Mouse (Mus musculus) cerebellum, adult 18-20 months (tissue): ENCODE data around the gene Gzma.

ENCODE experiments used
- DNase-seq, 2 experiments: peaks; one replicate each; pipeline ENCODE4 v3.0.0; 2021

Gene Gzma

DNA sequence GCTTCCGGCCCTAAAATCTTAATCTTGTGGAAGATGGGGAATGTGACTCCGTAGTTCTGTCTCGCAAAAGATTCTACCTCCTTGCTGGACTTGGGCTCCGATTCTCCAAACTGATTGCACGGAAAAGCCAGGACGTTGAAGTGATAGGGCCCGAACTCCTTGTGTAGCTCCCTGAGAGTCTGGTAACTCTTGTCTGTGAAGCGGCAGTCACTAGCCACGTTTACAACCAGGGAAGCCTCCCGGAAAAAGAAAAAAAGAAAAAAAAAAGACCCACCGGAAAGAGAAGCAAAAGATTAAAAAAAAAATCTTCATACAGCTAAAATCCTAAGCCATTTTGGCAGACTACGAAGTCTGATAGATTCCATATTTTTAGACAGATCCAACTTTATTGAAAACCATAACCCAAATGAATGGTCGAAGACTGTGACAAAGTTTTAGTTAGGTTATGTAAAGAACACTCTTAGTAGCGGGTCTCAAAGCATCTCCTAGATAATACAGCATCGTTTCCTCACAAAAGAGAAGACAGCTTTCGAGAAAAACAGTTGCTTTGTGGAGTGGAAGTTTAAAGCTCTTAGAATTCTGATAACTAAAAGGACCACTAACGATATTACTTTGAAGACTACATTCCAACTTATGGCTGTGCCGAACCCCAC, 55.2 kb downstream of the Gzma start:
- no peak for DNase-seq

DNA sequence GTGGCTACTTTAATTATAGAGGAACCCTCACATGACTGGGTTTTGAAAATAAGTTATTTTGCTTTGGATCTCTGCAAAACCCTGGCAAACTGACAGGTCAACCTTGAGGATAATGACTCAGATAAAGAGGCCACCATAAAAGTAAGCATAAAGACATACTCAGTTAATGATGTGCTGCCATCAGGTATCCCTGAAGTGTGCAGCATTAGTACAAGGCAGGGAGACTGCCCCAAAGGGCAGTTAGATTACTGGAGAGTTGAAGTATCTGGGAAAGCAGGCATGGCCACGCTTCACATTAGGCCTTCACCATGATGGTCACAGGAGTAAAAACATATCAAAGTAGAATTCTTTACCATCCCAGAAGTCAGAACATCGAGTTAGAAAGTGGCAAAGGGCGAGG, 55.9 kb downstream of the Gzma start:
- DNase-seq = no peak
